Mouse (Mus musculus): ENCODE data around the gene Exoc3l4. TPM values are rescaled to one million over a fixed set of nuclear protein-coding genes. Genes with fewer than 3 reads are reported as not detected.

Gene Exoc3l4
- polyA plus RNA-seq, 1 experiment: 10.0 TPM

- WGBS: 93% methylated on average over 3 of the region's 3 CpGs
Observed at GRCm38 (mm10) chr12:111474384-111474783, 57.6 kb downstream of the Exoc3l4 start.

GRCm38 (mm10) chr12:111474893-111475643 lies 58.3 kb downstream of the Exoc3l4 start:
- H3K4me3 ChIP-seq (replicated peaks; ENCODE audit: insufficient read depth, low read depth, low read length): no peak overlapping the region
- no peaks in the 10 kb centered on the region for H3K27me3 ChIP-seq (ENCODE audit: control insufficient read depth, insufficient read depth, low read length)
- no peak overlapping the region for H3K27ac ChIP-seq (ENCODE audit: insufficient read depth, low read length)
- DNase-seq: peak in 1 of 2 experiments; percentile 27
- TF ChIP-seq POLR2A (IDR thresholded peaks at IDR 0.05; ENCODE audit: borderline replicate concordance, insufficient read depth, low read length): no peak
- TF ChIP-seq CTCF (IDR thresholded peaks at IDR 0.05; ENCODE audit: borderline replicate concordance, insufficient read depth, low read depth, low read length): no peak
- WGBS: 39% methylated on average over 8 of the region's 8 CpGs
- H3K4me1 ChIP-seq (ENCODE audit: control insufficient read depth, insufficient read depth, low read length): peaks cover 3% of the 10 kb centered on the region; the same call in 1 of the 2 replicates

More at GRCm38 (mm10) chr12:111474384-111474783, 57.6 kb downstream of the Exoc3l4 start:
- DNase-seq: no peak
- H3K4me3 ChIP-seq (replicated peaks; ENCODE audit: insufficient read depth, low read depth, low read length): no peak overlapping the region
- H3K27me3 ChIP-seq (ENCODE audit: control insufficient read depth, insufficient read depth, low read length): no peaks in the 10 kb centered on the region
- H3K27ac ChIP-seq (ENCODE audit: insufficient read depth, low read length): no peak overlapping the region
- H3K4me1 ChIP-seq (ENCODE audit: control insufficient read depth, insufficient read depth, low read length): peaks cover 3% of the 10 kb centered on the region; the same call in 1 of the 2 replicates
- no peak for TF ChIP-seq CTCF (IDR thresholded peaks at IDR 0.05; ENCODE audit: borderline replicate concordance, insufficient read depth, low read depth, low read length)
- no peak for TF ChIP-seq POLR2A (IDR thresholded peaks at IDR 0.05; ENCODE audit: borderline replicate concordance, insufficient read depth, low read length)

- Histone ChIP-seq H3K27ac (ENCODE audit: insufficient read depth, low read length) (no peak overlapping the region), H3K27me3 (ENCODE audit: control insufficient read depth, insufficient read depth, low read length) (no peaks in the 10 kb centered on the region), H3K4me1 (ENCODE audit: control insufficient read depth, insufficient read depth, low read length) (peaks cover 5% of the 10 kb centered on the region), H3K4me3 (replicated peaks; ENCODE audit: insufficient read depth, low read depth, low read length) (no peak overlapping the region)
- TF ChIP-seq CTCF (IDR thresholded peaks at IDR 0.05; ENCODE audit: borderline replicate concordance, insufficient read depth, low read depth, low read length) (no peak), POLR2A (IDR thresholded peaks at IDR 0.05; ENCODE audit: borderline replicate concordance, insufficient read depth, low read length) (no peak)
- WGBS: 73% methylated on average over 5 of the region's 5 CpGs
- DNase-seq: no peak
Observed at GRCm38 (mm10) chr12:111478924-111479323, 62.1 kb downstream of the Exoc3l4 start.

- WGBS: 80% methylated on average over 2 of the region's 2 CpGs
- peak; percentile 58 for TF ChIP-seq CTCF (IDR thresholded peaks at IDR 0.05; ENCODE audit: borderline replicate concordance, insufficient read depth, low read depth, low read length)
- TF ChIP-seq POLR2A (IDR thresholded peaks at IDR 0.05; ENCODE audit: borderline replicate concordance, insufficient read depth, low read length): no peak
- Histone ChIP-seq H3K4me3 (replicated peaks; ENCODE audit: insufficient read depth, low read depth, low read length) (no peak overlapping the region), H3K27ac (ENCODE audit: insufficient read depth, low read length) (no peak overlapping the region), H3K27me3 (ENCODE audit: control insufficient read depth, insufficient read depth, low read length) (no peaks in the 10 kb centered on the region), H3K4me1 (ENCODE audit: control insufficient read depth, insufficient read depth, low read length) (peaks cover 3% of the 10 kb centered on the region)
- no peak for DNase-seq
Observed at GRCm38 (mm10) chr12:111479917-111480316, 63.1 kb downstream of the Exoc3l4 start.

Other genes starting within 250 kb of the Exoc3l4 start
- not detected in 2 replicates for gene 4930595D18Rik, start 232.5 kb upstream of the Exoc3l4 start, polyA plus RNA-seq (2012; rRNA removed)
- 6.4 and 9.6 TPM in 2 replicates for gene Amn, start 145.9 kb upstream of the Exoc3l4 start, polyA plus RNA-seq (2012; rRNA removed)
- gene Cdc42bpb, start 39.3 kb upstream of the Exoc3l4 start, polyA plus RNA-seq (2012; rRNA removed): 176 and 177 TPM in 2 replicates
- 1.5 and 2.5 TPM in 2 replicates for gene Lbhd2, start 10.2 kb upstream of the Exoc3l4 start, polyA plus RNA-seq (2012; rRNA removed)
- 0.87 and 1.2 TPM in 2 replicates for gene Tnfaip2, start 25.5 kb downstream of the Exoc3l4 start, polyA plus RNA-seq (2012; rRNA removed)
- gene Gm266, start 68.8 kb downstream of the Exoc3l4 start, polyA plus RNA-seq (2012; rRNA removed): 8.8 and 11.2 TPM in 2 replicates
- gene Eif5, start 121.0 kb downstream of the Exoc3l4 start, polyA plus RNA-seq (2012; rRNA removed): 176 and 183 TPM in 2 replicates
- 80.0 and 81.4 TPM in 2 replicates for gene Mark3, start 157.5 kb downstream of the Exoc3l4 start, polyA plus RNA-seq (2012; rRNA removed)

Measured in cerebellum, adult 2 months (tissue).